Mouse (Mus musculus) neural tube, embryonic 12.5 days (tissue): ENCODE results near the gene Tlr9. TPM values are rescaled to one million over a fixed set of nuclear protein-coding genes. Genes with fewer than 3 reads are reported as not detected.

Source experiments
- ATAC-seq: fragments of 200-750 bp; cut with Nextera tagmentation; 2 replicates; pipeline ENCODE4 v1.8.0; 2017; ENCODE audit warnings: low read depth, mild to moderate bottlenecking, moderate TSS enrichment, moderate library complexity; ENCODE audit not compliant: low FRiP score
- H3K27ac ChIP-seq: fragments of 300-500 bp; sonication (generic); 2 replicates; pipeline ENCODE4 v1.5.1; 2016
- H3K27me3 ChIP-seq: fragments of 300-500 bp; sonication (generic); replicated peaks from 2 replicates; pipeline ENCODE4 v1.6.1; 2016; ENCODE audit warnings: mild to moderate bottlenecking
- H3K36me3 ChIP-seq: fragments of 300-500 bp; sonication (generic); 2 replicates; pipeline ENCODE4 v1.6.1; 2016; ENCODE audit warnings: mild to moderate bottlenecking
- H3K4me1 ChIP-seq: fragments of 300-500 bp; sonication (generic); 2 replicates; pipeline ENCODE4 v1.6.1; 2016
- H3K4me2 ChIP-seq: fragments of 300-500 bp; sonication (generic); replicated peaks from 2 replicates; pipeline ENCODE4 v1.6.1; 2016; ENCODE audit warnings: mild to moderate bottlenecking
- H3K4me3 ChIP-seq: fragments of 300-500 bp; sonication (generic); 2 replicates; pipeline ENCODE4 v1.5.1; 2016
- H3K9ac ChIP-seq: fragments of 300-500 bp; sonication (generic); 2 replicates; pipeline ENCODE4 v1.6.1; 2016; ENCODE audit warnings: mild to moderate bottlenecking
- H3K9me3 ChIP-seq: fragments of 300-500 bp; sonication (generic); 2 replicates; pipeline ENCODE4 v1.6.1; 2016; ENCODE audit warnings: mild to moderate bottlenecking
- WGBS: fragments of 180-500 bp; shearing (Covaris S2); methylation state at CpG from one replicate; pipeline ENCODE4 v1.1.7; 2016; 5-methylcytosine and 5-hydroxymethylcytosine counted together
- polyA plus RNA-seq: library from polyadenylated mRNA; unstranded; fragments of >200 nt; fragmentation: Nextera tagmentation; extraction: Ambion mirVana; gene quantifications from 2 replicates; pipeline ENCODE4 v1.2.1, GENCODE M21; 2016

Gene Tlr9
- polyA plus RNA-seq, 1 experiment from 2014 or later, result not detected

DNA sequence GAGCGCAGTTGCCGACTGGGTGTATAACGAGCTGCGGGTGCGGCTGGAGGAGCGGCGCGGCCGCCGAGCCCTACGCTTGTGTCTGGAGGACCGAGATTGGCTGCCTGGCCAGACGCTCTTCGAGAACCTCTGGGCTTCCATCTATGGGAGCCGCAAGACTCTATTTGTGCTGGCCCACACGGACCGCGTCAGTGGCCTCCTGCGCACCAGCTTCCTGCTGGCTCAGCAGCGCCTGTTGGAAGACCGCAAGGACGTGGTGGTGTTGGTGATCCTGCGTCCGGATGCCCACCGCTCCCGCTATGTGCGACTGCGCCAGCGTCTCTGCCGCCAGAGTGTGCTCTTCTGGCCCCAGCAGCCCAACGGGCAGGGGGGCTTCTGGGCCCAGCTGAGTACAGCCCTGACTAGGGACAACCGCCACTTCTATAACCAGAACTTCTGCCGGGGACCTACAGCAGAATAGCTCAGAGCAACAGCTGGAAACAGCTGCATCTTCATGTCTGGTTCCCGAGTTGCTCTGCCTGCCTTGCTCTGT is 3.8 kb downstream of the Tlr9 start:
- no peaks in the 10 kb centered on the region for H3K9me3 ChIP-seq
- H3K9ac ChIP-seq, result peak overlapping the region; percentile 53
- H3K4me3 ChIP-seq, result peak overlapping the region; percentile 29

DNA sequence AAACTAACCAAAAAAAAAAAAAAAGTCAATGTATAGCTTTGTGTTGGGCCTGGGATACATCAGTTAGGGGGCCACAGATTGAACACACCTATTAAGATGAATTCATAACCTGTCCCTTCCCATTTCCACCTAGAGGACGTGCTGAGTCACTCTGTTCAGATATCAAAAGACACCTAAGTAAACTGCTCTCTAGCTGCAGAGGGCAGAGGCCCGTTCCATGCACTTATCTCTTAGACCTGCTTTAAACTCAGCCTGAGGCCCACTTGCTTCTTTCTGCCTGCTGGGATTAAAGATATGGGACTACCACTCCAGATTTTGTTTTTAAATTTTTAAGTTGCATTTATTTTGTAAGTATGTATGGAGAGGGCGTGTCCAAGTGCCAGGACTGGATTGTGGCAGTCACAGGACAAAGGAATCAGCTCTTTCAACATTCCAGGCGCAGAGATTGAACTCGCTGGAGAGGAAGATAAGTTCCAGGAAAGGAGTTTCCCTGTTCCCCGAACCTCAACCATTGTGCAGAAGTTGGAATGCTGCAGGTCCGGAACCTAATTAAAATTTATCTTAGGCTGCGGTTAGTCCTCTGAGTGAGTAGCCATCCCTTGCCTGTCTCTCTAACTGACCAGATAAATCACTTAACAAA is 5.5 kb downstream of the Tlr9 start:
- WGBS, result 82% methylated on average over 8 of the region's 8 CpGs
- peaks cover 9% of the 10 kb centered on the region for H3K36me3 ChIP-seq
- H3K27ac ChIP-seq, result no peak overlapping the region
- H3K4me2 ChIP-seq, result no peak overlapping the region
- no peak overlapping the region for H3K9ac ChIP-seq
- peaks cover 9% of the 10 kb centered on the region; the same call in 1 of the 2 replicates for H3K27me3 ChIP-seq
- no peak for ATAC-seq
- no peak overlapping the region for H3K4me3 ChIP-seq
- no peaks in the 10 kb centered on the region for H3K9me3 ChIP-seq
- H3K4me1 ChIP-seq, result peaks cover 10% of the 10 kb centered on the region; the same call in 1 of the 2 replicates

More for the DNA sequence above, 3.8 kb downstream of the Tlr9 start:
- peak; percentile 53 for ATAC-seq
- Histone ChIP-seq H3K4me2 (peak overlapping the region; percentile 73), H3K27ac (no peak overlapping the region), H3K36me3 (no peaks in the 10 kb centered on the region), H3K4me1 (peaks cover 10% of the 10 kb centered on the region; the same call in 1 of the 2 replicates), H3K27me3 (peaks cover 9% of the 10 kb centered on the region; the same call in 1 of the 2 replicates)
- 8% methylated on average over 34 of the region's 34 CpGs for WGBS

DNA sequence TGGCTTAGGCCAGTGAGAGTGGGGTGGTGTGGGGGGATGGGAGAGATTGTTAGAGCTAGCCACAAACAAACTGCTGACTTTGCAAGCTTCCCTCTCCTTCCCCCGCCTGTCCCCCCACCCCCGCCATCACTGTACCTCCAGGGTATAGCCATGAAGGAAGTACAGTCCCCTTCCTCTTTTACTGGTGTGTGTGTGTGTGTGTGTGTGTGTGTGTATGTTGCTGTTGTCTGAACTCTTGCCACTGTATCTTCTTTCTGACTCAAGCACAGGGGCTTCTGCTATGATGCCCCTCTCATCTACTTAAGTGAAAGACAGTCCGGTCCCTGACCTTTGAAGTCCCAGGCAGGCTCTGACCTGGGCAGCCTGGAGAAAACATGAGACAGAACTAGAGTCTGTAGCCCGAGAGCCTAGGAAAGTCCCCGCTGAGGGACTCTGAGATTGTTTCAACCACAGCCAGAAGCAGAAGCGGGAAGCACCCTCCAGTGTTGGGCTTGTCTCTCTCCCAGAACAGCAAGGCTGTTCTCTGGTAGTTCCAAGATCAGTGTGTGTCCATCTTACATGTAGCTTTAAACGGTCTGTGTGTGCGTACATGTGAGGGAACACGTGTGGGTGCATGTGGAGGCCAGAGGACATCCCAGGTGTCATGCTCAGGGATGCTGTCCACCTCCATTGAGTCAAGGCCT is 7.8 kb downstream of the Tlr9 start:
- 70% methylated on average over 9 of the region's 9 CpGs for WGBS
- Histone ChIP-seq H3K4me1 (peaks cover 10% of the 10 kb centered on the region; the same call in 1 of the 2 replicates), H3K9me3 (no peaks in the 10 kb centered on the region), H3K4me3 (no peak overlapping the region), H3K27ac (no peak overlapping the region), H3K4me2 (no peak overlapping the region), H3K36me3 (peaks cover 32% of the 10 kb centered on the region), H3K27me3 (peaks cover 9% of the 10 kb centered on the region; the same call in 1 of the 2 replicates), H3K9ac (no peak overlapping the region)
- ATAC-seq, result no peak

GRCm38 (mm10) chr9:106230734-106231106 is 8.3 kb downstream of the Tlr9 start:
- Histone ChIP-seq H3K27me3 (peaks cover 5% of the 10 kb centered on the region; the same call in 1 of the 2 replicates), H3K9ac (no peak overlapping the region), H3K27ac (no peak overlapping the region), H3K4me1 (peaks cover 9% of the 10 kb centered on the region; the same call in 1 of the 2 replicates), H3K4me2 (no peak overlapping the region), H3K9me3 (no peaks in the 10 kb centered on the region), H3K36me3 (peaks cover 37% of the 10 kb centered on the region), H3K4me3 (no peak overlapping the region)
- 74% methylated on average over 3 of the region's 3 CpGs for WGBS
- ATAC-seq, result no peak

DNA sequence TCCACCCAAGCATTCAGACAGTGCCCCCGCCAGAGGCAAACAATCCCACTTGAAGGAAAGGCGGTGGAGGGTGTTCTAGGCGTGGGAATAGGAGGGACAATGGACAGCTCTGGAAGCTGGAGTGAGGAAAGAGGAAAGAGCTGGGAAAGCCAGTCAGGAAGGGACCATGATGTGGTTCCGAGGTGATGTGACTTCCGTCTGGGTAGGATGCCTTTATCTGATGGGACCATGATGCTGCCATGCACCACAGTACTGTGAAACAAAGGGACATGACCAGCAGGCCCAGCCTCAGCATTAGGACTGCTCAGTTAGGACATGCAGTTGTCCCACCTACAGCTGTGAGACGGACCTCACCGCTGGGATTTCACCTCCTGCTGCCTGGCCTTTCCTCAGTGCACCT is 8.8 kb downstream of the Tlr9 start:
- Histone ChIP-seq H3K4me2 (no peak overlapping the region), H3K9ac (no peak overlapping the region), H3K27me3 (peaks cover 3% of the 10 kb centered on the region; the same call in 1 of the 2 replicates), H3K27ac (no peak overlapping the region), H3K4me3 (no peak overlapping the region), H3K4me1 (0 out of 2 replicates have a peak, but pooled peaks cover 4% of the 10 kb centered on the region), H3K9me3 (no peaks in the 10 kb centered on the region), H3K36me3 (peaks cover 41% of the 10 kb centered on the region)
- no peak for ATAC-seq
- 85% methylated on average over 7 of the region's 7 CpGs for WGBS

GRCm38 (mm10) chr9:106231816-106232215 is 9.4 kb downstream of the Tlr9 start:
- no peak overlapping the region for H3K27ac ChIP-seq
- no peak for ATAC-seq
- H3K9ac ChIP-seq, result no peak overlapping the region
- no peaks in the 10 kb centered on the region for H3K4me1 ChIP-seq
- WGBS, result 84% methylated on average over 4 of the region's 4 CpGs
- no peak overlapping the region for H3K4me3 ChIP-seq
- peaks cover 47% of the 10 kb centered on the region for H3K36me3 ChIP-seq
- no peaks in the 10 kb centered on the region for H3K9me3 ChIP-seq
- H3K4me2 ChIP-seq, result no peak overlapping the region
- H3K27me3 ChIP-seq, result no peaks in the 10 kb centered on the region

- Histone ChIP-seq H3K27ac (no peak overlapping the region), H3K27me3 (no peaks in the 10 kb centered on the region), H3K4me1 (no peaks in the 10 kb centered on the region), H3K9ac (no peak overlapping the region), H3K4me3 (no peak overlapping the region), H3K9me3 (no peaks in the 10 kb centered on the region), H3K4me2 (no peak overlapping the region), H3K36me3 (peaks cover 59% of the 10 kb centered on the region)
- 90% methylated on average over 3 of the region's 3 CpGs for WGBS
- ATAC-seq, result no peak
Observed at GRCm38 (mm10) chr9:106232956-106233355, 10.6 kb downstream of the Tlr9 start.

GRCm38 (mm10) chr9:106233953-106234352 is 11.6 kb downstream of the Tlr9 start:
- WGBS, result 69% methylated on average over 6 of the region's 6 CpGs
- no peak overlapping the region for H3K4me3 ChIP-seq
- no peaks in the 10 kb centered on the region for H3K9me3 ChIP-seq
- no peak overlapping the region for H3K27ac ChIP-seq
- no peak overlapping the region for H3K9ac ChIP-seq
- no peak for ATAC-seq
- peaks cover 69% of the 10 kb centered on the region for H3K36me3 ChIP-seq
- H3K4me1 ChIP-seq, result no peaks in the 10 kb centered on the region
- H3K27me3 ChIP-seq, result no peaks in the 10 kb centered on the region
- no peak overlapping the region for H3K4me2 ChIP-seq

DNA sequence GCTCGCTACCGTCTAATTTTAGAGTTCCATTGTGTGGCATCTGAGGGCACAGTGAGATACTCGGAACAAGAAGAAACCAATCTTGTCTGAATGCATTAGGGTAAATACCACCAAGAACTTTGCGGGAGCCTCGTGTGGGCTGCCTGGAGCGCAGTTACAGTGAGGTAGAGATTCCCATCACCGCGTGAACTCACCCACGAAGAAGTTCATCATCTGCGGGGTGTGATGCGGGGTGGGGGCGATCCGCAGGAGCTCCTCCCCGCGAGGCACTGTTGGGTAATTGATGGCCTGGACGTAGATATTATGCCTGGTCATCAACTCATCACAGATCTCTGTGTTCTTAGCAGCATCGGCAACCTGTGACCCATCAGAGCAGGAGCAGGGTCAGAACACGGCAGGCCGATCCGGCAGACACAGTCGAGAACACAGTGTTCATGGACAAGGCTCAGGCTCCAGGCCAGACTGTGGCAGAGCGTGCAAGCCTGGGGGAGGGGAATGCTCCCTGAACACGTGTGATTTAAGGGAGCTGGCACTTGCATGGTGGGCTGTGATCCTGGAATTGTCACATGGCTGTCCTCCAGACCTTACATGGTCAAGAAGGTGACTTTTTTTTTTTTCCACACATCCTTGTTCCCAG is 12.9 kb downstream of the Tlr9 start:
- 88% methylated on average over 23 of the region's 23 CpGs for WGBS
- ATAC-seq, result no peak
- Histone ChIP-seq H3K27me3 (no peaks in the 10 kb centered on the region), H3K4me3 (no peak overlapping the region), H3K9me3 (no peaks in the 10 kb centered on the region), H3K9ac (no peak overlapping the region), H3K4me1 (no peaks in the 10 kb centered on the region), H3K27ac (no peak overlapping the region), H3K4me2 (no peak overlapping the region), H3K36me3 (peaks cover 82% of the 10 kb centered on the region)

DNA sequence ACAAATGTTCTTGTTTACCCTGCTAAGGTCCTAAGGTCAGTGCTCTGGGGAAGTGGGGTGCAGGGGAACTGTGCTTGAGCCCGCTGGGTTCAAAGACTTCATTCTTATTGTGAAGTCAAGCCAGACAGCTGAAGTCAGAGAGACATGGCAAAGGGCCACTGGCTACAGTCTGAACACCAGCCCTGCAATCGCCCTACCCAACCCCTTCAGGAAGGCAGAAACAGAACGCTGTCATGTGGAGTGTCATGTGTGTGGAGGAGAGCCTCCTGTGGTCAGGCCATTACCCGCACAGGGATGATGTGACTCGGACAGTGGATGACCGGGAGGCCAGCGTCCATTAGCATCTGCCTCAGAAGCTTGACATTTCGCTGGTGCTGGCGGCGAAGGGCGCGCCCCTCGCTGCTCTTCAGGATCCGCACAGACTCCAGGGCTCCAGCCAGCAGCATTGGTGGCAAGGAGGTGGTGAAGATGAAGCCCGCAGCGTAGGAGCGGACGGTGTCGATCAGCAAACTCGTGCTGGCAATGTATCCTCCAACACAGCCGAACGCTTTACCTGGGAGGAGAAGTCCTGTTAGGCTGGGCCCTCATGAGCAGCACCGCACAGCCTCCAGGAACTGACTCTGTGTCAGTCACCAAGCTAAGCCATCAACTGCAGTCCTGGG is 13.9 kb downstream of the Tlr9 start:
- peaks cover 90% of the 10 kb centered on the region for H3K36me3 ChIP-seq
- H3K9ac ChIP-seq, result no peak overlapping the region
- no peak overlapping the region for H3K4me3 ChIP-seq
- no peaks in the 10 kb centered on the region for H3K4me1 ChIP-seq
- 93% methylated on average over 23 of the region's 23 CpGs for WGBS
- no peaks in the 10 kb centered on the region for H3K9me3 ChIP-seq
- no peak overlapping the region for H3K4me2 ChIP-seq
- no peaks in the 10 kb centered on the region for H3K27me3 ChIP-seq
- H3K27ac ChIP-seq, result no peak overlapping the region
- ATAC-seq, result no peak

GRCm38 (mm10) chr9:106236818-106237211 is 14.4 kb downstream of the Tlr9 start:
- Histone ChIP-seq H3K9me3 (no peaks in the 10 kb centered on the region), H3K27ac (no peak overlapping the region), H3K9ac (no peak overlapping the region), H3K4me2 (no peak overlapping the region), H3K4me1 (no peaks in the 10 kb centered on the region), H3K27me3 (no peaks in the 10 kb centered on the region), H3K4me3 (no peak overlapping the region), H3K36me3 (peaks cover 95% of the 10 kb centered on the region)
- 91% methylated on average over 3 of the region's 3 CpGs for WGBS
- no peak for ATAC-seq

DNA sequence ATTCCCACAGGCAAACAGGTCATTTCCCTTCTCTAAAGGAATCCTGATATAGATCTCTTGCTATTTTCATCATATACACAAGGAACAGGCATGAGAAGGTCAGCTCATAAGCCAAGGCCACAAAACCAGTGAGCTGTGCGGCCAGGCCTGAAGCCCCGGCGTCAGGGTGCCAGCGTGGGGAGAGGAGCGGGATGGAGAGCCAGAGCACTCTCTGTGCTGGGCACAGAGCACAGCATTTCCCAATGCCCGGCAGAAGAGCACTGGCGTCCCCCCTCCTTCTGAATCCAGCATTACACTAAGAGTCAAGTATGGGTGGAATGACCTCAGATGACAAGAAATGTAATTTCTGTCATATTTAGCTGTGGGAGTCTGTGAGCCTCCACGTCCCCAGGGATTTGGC is 15.0 kb downstream of the Tlr9 start:
- Histone ChIP-seq H3K4me3 (no peak overlapping the region), H3K4me2 (no peak overlapping the region), H3K27ac (no peak overlapping the region), H3K4me1 (no peaks in the 10 kb centered on the region), H3K9me3 (no peaks in the 10 kb centered on the region), H3K27me3 (no peaks in the 10 kb centered on the region), H3K9ac (no peak overlapping the region), H3K36me3 (peaks cover 96% of the 10 kb centered on the region)
- 89% methylated on average over 8 of the region's 8 CpGs for WGBS
- ATAC-seq, result no peak
